Mouse (Mus musculus) C2C12 (cell line): ENCODE measurements at regions not wholly inside any gene's neighbourhood (a gene's known extent, or its start where the extent isn't known, plus 50 kb on each side); places are given as distances from the start of the nearest gene placed in this dataset.

Experiments
- CTCF ChIP-seq: IDR thresholded peaks from one replicate; pipeline ENCODE4 v1.5.1; 2011; ENCODE audit not compliant: control insufficient read depth, insufficient read depth, insufficient read length
- MYOD1 ChIP-seq: IDR thresholded peaks from one replicate; pipeline ENCODE4 v1.6.1; 2011; ENCODE audit warnings: low read depth; ENCODE audit not compliant: control insufficient read depth, insufficient read length

- TF ChIP-seq CTCF = no peak
- no peak for TF ChIP-seq MYOD1
These were observed 558.8 kb upstream of the Brinp3 start for GRCm38 (mm10) chr1:145935798-145936197.
